Mouse (Mus musculus): ENCODE measurements around the gene Samd7.
A peak's percentile ranks its signal among the peaks of the same experiment; 100 is the strongest.
"Not testable (repeated sequence)": the region's sequence is repeated elsewhere in the genome, so short reads cannot be mapped to it uniquely, and the experiment has no call there.

Gene Samd7

DNA sequence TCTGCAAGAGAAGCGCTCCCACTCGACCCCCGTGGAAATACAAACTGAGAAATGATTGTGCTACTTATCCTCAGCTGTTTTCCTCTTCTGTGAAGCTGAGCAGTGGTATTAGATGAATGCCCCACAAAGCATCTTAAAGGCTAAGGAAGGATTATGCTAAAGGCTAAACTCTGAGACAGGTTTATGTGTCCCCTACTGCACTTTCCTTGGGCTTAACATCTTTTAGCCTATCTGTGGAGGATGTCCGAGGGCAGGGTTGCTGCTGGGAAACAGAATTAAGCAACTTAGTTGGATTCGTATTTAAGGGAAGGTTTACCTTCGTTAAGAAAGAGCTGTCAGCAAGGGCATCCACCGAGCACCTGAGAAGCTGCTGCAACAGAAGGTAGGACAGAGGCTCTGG lies at the start of gene Samd7:
Gene Samd7, plus strand, starts transcription at position 288 of the 400 bp plus-strand sequence.
- no peak for DNase-seq

- peak; percentile 63 to 67 for DNase-seq
These were observed 49.7 kb upstream of the Samd7 start for GRCm38 (mm10) chr3:30696346-30696745.

- no peak for DNase-seq
These were observed 48.2 kb upstream of the Samd7 start for GRCm38 (mm10) chr3:30697891-30698290.

DNA sequence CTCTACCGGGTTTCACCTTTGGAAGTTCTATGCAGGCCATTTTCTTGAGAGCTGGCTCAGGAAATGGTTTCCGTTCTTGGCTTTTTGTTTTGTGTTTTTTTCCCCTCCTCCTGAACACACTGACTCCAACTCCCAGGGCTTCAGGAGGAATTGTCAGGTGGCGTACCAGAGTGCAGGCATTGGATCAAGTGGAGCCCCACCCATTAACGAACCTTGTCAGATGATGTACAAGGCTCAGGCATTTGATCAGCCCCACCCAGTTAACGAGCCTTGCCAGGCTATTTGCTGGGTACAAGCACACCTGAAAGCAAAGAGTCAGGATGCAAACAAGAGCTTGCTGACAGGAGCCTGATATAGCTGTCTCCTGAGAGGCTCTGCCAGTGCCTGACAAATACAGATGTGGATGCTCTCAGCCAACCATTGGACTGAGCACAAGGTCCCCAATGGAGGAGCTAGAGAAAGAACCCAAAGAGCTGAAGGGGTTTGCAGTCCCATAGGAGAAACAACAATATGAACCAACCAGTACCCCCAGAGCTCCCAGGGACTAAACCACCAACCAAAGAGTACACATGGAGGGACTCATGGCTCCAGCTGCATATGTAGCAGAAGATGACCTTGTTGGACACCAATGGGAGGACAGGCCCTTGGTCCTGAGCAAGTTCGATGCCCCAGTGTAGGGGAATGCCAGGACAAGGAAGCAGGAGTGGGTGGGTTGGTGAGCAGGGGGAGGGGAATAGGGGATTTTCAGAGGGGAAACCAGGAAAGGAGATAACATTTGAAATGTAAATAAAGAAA lies 46.2 kb upstream of the Samd7 start, which contains the start of gene Lrrc31:
Gene Lrrc31, minus strand, starts transcription at position 133 of the 795 bp plus-strand sequence.
- DNase-seq = not testable (repeated sequence)

DNA sequence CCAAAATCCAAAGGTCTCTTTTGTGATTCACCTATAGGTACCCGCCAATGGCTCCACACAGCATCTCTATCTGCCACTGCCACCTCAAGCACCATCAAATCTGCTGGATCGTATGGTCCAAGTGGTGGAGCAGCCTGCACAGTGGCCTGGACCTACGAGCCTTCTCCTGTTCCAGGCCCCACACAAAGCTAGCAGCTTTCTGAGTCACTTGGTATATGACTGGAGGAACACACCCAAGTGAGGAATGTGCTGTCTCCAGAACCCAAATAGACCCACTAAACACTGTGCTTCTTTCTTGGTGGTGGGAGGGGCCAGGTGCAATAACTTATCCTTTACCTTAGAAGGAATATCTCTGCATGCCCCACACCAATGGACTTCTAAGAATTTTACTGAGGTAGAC lies 40.1 kb upstream of the Samd7 start:
- no peak for DNase-seq

- no peak for DNase-seq
These were observed 39.3 kb upstream of the Samd7 start for GRCm38 (mm10) chr3:30706614-30707276.

DNA sequence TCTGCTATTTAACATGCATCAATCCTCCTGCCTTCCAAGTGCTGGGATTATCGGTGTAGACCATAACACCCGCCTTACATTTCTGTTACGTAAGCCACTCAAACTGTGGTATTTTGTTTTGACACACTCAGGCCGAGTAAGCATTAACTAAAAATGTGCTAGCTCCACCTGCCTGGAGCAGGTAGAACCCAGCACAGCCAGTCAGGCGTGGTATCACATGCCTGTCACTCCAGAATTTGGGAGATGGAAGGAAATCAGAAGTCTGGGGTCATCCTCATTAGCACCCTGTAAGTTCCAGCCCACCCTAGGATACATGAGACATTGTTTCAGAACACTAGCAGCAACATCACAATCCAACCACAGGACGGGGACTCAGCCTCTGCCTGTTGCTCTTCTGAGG lies 35.9 kb upstream of the Samd7 start:
- DNase-seq = no peak

- DNase-seq = no peak
These were observed 32.8 kb upstream of the Samd7 start for GRCm38 (mm10) chr3:30713334-30713733.

- no peak for DNase-seq
These were observed 27.4 kb upstream of the Samd7 start for GRCm38 (mm10) chr3:30718649-30719048.

DNA sequence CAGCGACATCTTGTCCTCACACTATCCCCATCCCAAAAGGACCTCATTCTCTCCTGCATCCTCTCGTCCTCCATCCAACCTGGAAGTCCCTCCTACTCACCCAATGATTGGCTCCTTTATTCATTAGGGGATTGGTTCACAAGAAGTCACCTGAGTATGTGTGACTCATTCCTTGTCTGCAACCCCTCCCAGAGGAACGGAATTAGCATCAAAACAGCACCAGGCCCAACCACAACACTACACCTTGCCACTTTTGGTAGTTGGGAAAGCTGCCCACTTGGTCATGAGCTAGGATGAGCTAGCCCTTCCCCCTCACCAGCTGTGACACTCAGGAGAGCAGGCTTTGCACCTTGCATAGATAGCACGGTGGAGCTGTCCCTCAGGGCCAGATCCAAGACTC lies 24.1 kb upstream of the Samd7 start:
- DNase-seq = no peak

- DNase-seq = no peak
These were observed 23.6 kb upstream of the Samd7 start for GRCm38 (mm10) chr3:30722461-30722860.

DNA sequence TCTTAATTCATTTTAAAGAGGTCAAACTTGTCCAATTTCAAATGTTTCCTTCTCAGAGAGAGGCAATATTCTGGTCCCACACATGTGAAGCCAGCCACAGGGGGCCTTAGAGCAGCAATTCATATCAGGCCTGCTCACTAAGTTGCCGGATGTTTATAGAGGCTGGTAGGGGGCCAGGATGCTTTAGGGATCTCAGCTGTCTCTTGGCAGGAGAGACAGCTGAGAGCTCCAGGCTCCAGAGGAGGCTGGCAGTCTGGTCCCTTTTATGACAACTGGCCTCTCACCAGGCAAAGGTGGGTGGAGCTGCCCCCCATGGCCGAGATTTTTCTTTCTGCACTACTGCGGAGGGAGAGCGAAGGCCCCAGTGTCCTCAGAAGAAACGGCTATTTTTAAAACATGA lies 22.9 kb upstream of the Samd7 start:
- no peak for DNase-seq

- DNase-seq = no peak
These were observed 21.8 kb upstream of the Samd7 start for GRCm38 (mm10) chr3:30724105-30724824.

DNA sequence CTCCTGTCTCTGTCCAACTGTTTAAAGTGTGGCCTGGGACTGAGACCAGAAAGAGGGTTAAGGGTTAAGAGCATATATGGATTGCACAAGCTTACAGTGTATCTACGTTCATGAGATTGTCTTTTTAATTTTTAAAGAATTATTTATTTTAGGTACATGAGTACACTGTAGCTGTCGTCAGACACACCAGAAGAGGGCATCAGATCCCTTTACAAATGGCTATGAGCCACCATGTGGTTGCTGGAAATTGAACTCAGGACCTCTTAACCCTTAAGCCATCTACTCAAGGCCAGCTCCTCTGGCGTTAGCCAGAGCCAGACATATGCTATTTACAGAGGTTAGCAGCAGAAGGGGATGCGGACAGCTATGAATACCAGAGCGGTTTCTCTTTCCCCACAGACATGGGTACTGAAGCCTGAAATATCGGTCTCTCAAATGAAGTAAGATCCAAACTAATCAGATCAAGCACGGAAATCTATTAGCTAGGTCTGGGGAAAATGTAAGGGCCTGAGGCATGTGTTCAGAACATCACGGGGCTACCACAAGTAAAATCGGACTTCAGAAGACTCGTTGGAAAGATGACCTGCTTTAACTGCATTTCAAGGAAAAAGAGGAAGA lies 21.1 kb upstream of the Samd7 start:
- no peak for DNase-seq

DNA sequence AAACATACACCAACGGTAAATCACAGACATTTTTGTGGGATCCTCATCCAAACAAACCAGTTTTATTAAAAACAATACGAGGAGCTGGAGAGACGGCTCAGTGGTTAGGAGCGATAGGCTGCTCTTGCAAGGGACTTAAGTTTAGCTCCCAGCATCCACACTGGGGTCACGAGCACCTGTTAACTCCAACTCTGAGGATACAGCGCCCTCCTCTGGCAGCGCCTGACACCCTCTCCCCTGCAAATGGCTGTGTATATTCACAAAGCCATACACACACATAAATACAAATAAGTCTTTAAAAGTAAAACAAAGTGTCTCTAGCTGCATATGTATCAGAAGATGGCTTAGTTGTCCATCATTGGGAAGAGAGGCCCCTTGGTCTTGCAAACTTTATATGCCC lies 20.6 kb upstream of the Samd7 start:
- DNase-seq = no peak

DNA sequence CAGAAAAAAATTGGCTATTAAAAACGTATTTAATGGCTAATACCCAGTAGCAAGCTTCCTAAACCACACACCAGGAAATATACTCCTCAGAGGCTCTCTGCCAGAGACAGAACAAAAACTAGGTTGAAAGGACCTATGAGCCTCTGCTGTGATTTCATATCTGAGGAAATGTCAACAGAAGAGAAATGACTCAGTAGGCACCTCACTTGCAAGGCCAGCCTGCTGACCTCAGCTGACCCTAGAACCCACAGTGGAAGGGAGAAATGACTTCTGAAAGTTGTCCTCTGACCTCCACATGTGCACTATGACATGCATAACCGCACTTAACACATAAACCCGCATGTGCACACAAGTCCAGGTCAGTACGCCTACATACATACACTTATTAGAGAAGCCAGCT lies 18.9 kb upstream of the Samd7 start:
- no peak for DNase-seq

- DNase-seq = no peak
These were observed 17.0 kb upstream of the Samd7 start for GRCm38 (mm10) chr3:30729046-30729445.

- no peak for DNase-seq
These were observed 9.3 kb upstream of the Samd7 start for GRCm38 (mm10) chr3:30736809-30737208.

DNA sequence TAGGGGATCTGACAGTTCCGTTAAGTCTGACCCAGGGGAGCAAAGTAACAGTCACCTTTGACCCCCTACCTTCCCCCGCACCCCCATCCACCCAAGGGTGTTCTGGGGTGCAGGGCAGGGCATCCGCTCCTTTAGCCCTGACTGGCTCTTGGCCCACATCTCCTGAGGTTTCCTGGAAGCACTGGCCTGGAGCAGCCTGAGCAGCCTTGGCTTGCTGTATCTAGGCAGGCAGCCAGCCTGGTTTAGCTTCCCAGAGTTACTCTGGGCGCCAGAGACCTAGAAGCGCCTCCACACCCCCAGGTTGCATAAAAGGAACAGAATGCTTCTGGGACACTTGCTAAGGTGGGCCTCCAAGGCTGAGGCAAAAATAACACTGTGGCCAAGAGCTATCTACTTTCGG lies 4.8 kb upstream of the Samd7 start:
- peak; percentile 48 to 58 for DNase-seq

GRCm38 (mm10) chr3:30742891-30743290 lies 3.2 kb upstream of the Samd7 start:
- no peak for DNase-seq

GRCm38 (mm10) chr3:30748316-30748715 lies 2.2 kb downstream of the Samd7 start:
- no peak for DNase-seq

GRCm38 (mm10) chr3:30754696-30755095 lies 8.6 kb downstream of the Samd7 start:
- DNase-seq = no peak

GRCm38 (mm10) chr3:30764877-30765276 lies 18.8 kb downstream of the Samd7 start:
- no peak for DNase-seq

Data from cerebellum, postnatal 36 days (tissue).